Mouse (Mus musculus) frontal cortex, postnatal 10 days (tissue): ENCODE results near the gene Tmem132c.
A peak's percentile ranks its signal among the peaks of the same experiment; 100 is the strongest.

Source experiments
- DNase-seq, 2 experiments: peaks; one replicate each; pipeline ENCODE4 v3.0.0; 2022; ENCODE audit warnings: low spot score in 2 of 2, mixed read lengths in 1 of 2

Tmem132c gene

GRCm38 (mm10) chr5:127241136-127241924 lies at the start of gene Tmem132c:
Gene Tmem132c, plus strand, starts transcription at chr5:127241808.
- peak; percentile 38 to 58 for DNase-seq

GRCm38 (mm10) chr5:127191881-127192280 lies 49.7 kb upstream of the Tmem132c start:
- no peak for DNase-seq

- DNase-seq: no peak
These were observed 42.8 kb upstream of the Tmem132c start for GRCm38 (mm10) chr5:127198850-127199249.

GRCm38 (mm10) chr5:127204881-127205280 lies 36.7 kb upstream of the Tmem132c start:
- no peak for DNase-seq

- no peak for DNase-seq
These were observed 25.2 kb upstream of the Tmem132c start for GRCm38 (mm10) chr5:127216389-127216788.

- no peak for DNase-seq
These were observed 23.9 kb upstream of the Tmem132c start for GRCm38 (mm10) chr5:127217725-127218124.

GRCm38 (mm10) chr5:127227929-127228595 lies 13.5 kb upstream of the Tmem132c start:
- no peak for DNase-seq

- DNase-seq: peak in 1 of 2 experiments; percentile 30
These were observed 6.9 kb upstream of the Tmem132c start for GRCm38 (mm10) chr5:127234715-127235114.

- peak; percentile 18 to 64 for DNase-seq
These were observed 6.4 kb upstream of the Tmem132c start for GRCm38 (mm10) chr5:127235203-127235602.

GRCm38 (mm10) chr5:127239706-127240105 lies 1.9 kb upstream of the Tmem132c start:
- DNase-seq: no peak

- DNase-seq: no peak
These were observed 962 bp upstream of the Tmem132c start for GRCm38 (mm10) chr5:127240646-127241045.

GRCm38 (mm10) chr5:127241925-127242762 lies 536 bp downstream of the Tmem132c start:
- peak in 1 of 2 experiments; percentile 7 for DNase-seq

- DNase-seq: no peak
These were observed 1.2 kb downstream of the Tmem132c start for GRCm38 (mm10) chr5:127242763-127243160.

GRCm38 (mm10) chr5:127243209-127243608 lies 1.6 kb downstream of the Tmem132c start:
- DNase-seq: no peak

GRCm38 (mm10) chr5:127243611-127244010 lies 2.0 kb downstream of the Tmem132c start:
- no peak for DNase-seq

GRCm38 (mm10) chr5:127253263-127253662 lies 11.7 kb downstream of the Tmem132c start:
- no peak for DNase-seq

- DNase-seq: no peak
These were observed 15.5 kb downstream of the Tmem132c start for GRCm38 (mm10) chr5:127256947-127257610.

- no peak for DNase-seq
These were observed 20.5 kb downstream of the Tmem132c start for GRCm38 (mm10) chr5:127262136-127262535.

GRCm38 (mm10) chr5:127271145-127271544 lies 29.5 kb downstream of the Tmem132c start:
- no peak for DNase-seq

- no peak for DNase-seq
These were observed 37.9 kb downstream of the Tmem132c start for GRCm38 (mm10) chr5:127279462-127279861.

- no peak for DNase-seq
These were observed 39.6 kb downstream of the Tmem132c start for GRCm38 (mm10) chr5:127281186-127281585.
